Mouse (Mus musculus) CH12.LX (cell line): ENCODE results near the gene Gmds. TPM values are rescaled to one million over a fixed set of nuclear protein-coding genes. Genes with fewer than 3 reads are reported as not detected.

Source experiments
- DNase-seq: peaks from one replicate; pipeline ENCODE4 v3.0.0-alpha.2; 2013; ENCODE audit errors: extremely low read depth
- H3K27ac ChIP-seq: 2 replicates; pipeline ENCODE4 v1.5.1; 2012; ENCODE audit warnings: low read depth, mild to moderate bottlenecking, control low read depth, moderate library complexity; ENCODE audit not compliant: insufficient read depth
- H3K27me3 ChIP-seq: replicated peaks from 2 replicates; pipeline ENCODE3; 2012; ENCODE audit warnings: inconsistent platforms
- H3K36me3 ChIP-seq, 2 experiments: replicated peaks in 1 of 2; 2 replicates each; pipeline versions ENCODE3 to v1.6.1; 2012; ENCODE audit warnings: inconsistent platforms in 1 of 2, low read length in 1 of 2, mild to moderate bottlenecking in 1 of 2, mixed read lengths in 1 of 2, moderate library complexity in 1 of 2; ENCODE audit not compliant: control insufficient read depth in 1 of 2, insufficient read depth in 1 of 2
- H3K4me1 ChIP-seq, 2 experiments: 2 replicates each; pipeline ENCODE4 v1.6.1; 2012; ENCODE audit warnings: inconsistent platforms in 1 of 2, moderate library complexity in 1 of 2; ENCODE audit not compliant: insufficient read depth in 2 of 2, control insufficient read depth in 1 of 2
- H3K4me2 ChIP-seq: 2 replicates; pipeline ENCODE4 v1.6.1; 2012; ENCODE audit warnings: low read depth, mild to moderate bottlenecking, control low read depth; ENCODE audit not compliant: poor library complexity, insufficient read depth, severe bottlenecking
- H3K4me3 ChIP-seq, 3 experiments: fragments of 150-350 bp in 1 of 3; sonication (generic) in 1 of 3; replicated peaks in 1 of 3; 2 replicates each; pipeline versions ENCODE3 to v1.5.1; 2011 to 2012; ENCODE audit warnings: low read depth in 2 of 3, low read length in 2 of 3, mild to moderate bottlenecking in 2 of 3, moderate library complexity in 2 of 3, control low read depth in 1 of 3, improper control_type of control experiment in 1 of 3, inconsistent platforms in 1 of 3, mixed read lengths in 1 of 3; ENCODE audit not compliant: poor library complexity in 1 of 3
- H3K79me2 ChIP-seq: replicated peaks from 2 replicates; pipeline ENCODE4 v1.6.1; 2012; ENCODE audit warnings: mild to moderate bottlenecking, moderate library complexity; ENCODE audit not compliant: control insufficient read depth, poor library complexity, insufficient read depth, severe bottlenecking; ENCODE audit errors: extremely low read depth
- H3K9ac ChIP-seq: 2 replicates; pipeline ENCODE4 v1.6.1; 2012; ENCODE audit warnings: low read depth, mild to moderate bottlenecking, control low read depth, moderate library complexity; ENCODE audit not compliant: insufficient read depth
- H3K9me3 ChIP-seq: replicated peaks from 2 replicates; pipeline ENCODE3; 2012; ENCODE audit warnings: low read length, inconsistent platforms, mixed read lengths
- BHLHE40 ChIP-seq: IDR thresholded peaks from 2 replicates; pipeline ENCODE4 v1.6.1; 2011; ENCODE audit warnings: mild to moderate bottlenecking, low read depth, low read length, improper control_type of control experiment
- CHD2 ChIP-seq: IDR thresholded peaks from 2 replicates; pipeline ENCODE4 v1.6.1; 2011; ENCODE audit warnings: low read length, improper control_type of control experiment
- CTCF ChIP-seq, 2 experiments: IDR thresholded peaks in 1 of 2; conservative IDR thresholded peaks in 1 of 2; 2 replicates each; pipeline ENCODE4 v1.5.1; 2011 to 2012; ENCODE audit warnings: low read depth in 2 of 2, low read length in 2 of 2, improper control_type of control experiment in 1 of 2, inconsistent platforms in 1 of 2, mild to moderate bottlenecking in 1 of 2, moderate library complexity in 1 of 2
- EP300 ChIP-seq: IDR thresholded peaks from 2 replicates; pipeline ENCODE4 v1.6.1; 2011; ENCODE audit warnings: low read length, improper control_type of control experiment
- IRF4 ChIP-seq: IDR thresholded peaks from 2 replicates; pipeline ENCODE4 v1.6.1; 2014; ENCODE audit warnings: low read depth, mild to moderate bottlenecking, inconsistent platforms, low read length, improper control_type of control experiment
- KAT2A ChIP-seq: IDR thresholded peaks from 2 replicates; pipeline ENCODE4 v1.6.1; 2012; ENCODE audit warnings: low read length, improper control_type of control experiment, inconsistent platforms; ENCODE audit not compliant: insufficient replicate concordance
- RAD21 ChIP-seq: IDR thresholded peaks from 2 replicates; pipeline ENCODE4 v1.6.1; 2011; ENCODE audit warnings: low read depth, mild to moderate bottlenecking, low read length, improper control_type of control experiment, moderate library complexity
- SMC3 ChIP-seq: IDR thresholded peaks from 2 replicates; pipeline ENCODE4 v1.6.1; 2011; ENCODE audit warnings: low read depth, low read length, improper control_type of control experiment
- TBP ChIP-seq: conservative IDR thresholded peaks from 2 replicates; pipeline ENCODE4 v1.6.1; 2011; ENCODE audit warnings: low read depth, low read length, improper control_type of control experiment
- UBTF ChIP-seq: IDR thresholded peaks from 2 replicates; pipeline ENCODE4 v1.6.1; 2012; ENCODE audit warnings: low read depth, mild to moderate bottlenecking, inconsistent platforms, low read length, improper control_type of control experiment, moderate library complexity
- ZC3H11A ChIP-seq: IDR thresholded peaks from 2 replicates; pipeline ENCODE4 v1.6.1; 2012; ENCODE audit warnings: low read depth, mild to moderate bottlenecking, inconsistent platforms, low read length, improper control_type of control experiment
- ZKSCAN1 ChIP-seq: IDR thresholded peaks from 2 replicates; pipeline ENCODE4 v1.6.1; 2012; ENCODE audit warnings: low read depth, inconsistent platforms, low read length, improper control_type of control experiment, borderline replicate concordance
- ZNF384 ChIP-seq: IDR thresholded peaks from 2 replicates; pipeline ENCODE4 v1.6.1; 2012; ENCODE audit warnings: low read depth, low read length, improper control_type of control experiment, inconsistent platforms
- dilution Hi-C: fragments of 300-500 bp; cut with MboI; formaldehyde crosslinking; loops from 2 replicates; pipeline ENCODE4 v1.14.3; 2020; ENCODE audit warnings: low sequenced_read_pairs; ENCODE audit not compliant: extremely low pct_unique_long_range_greater_than_20kb, extremely low pct_ligation_motif_present
- in situ Hi-C: fragments of 300-500 bp; cut with MboI; formaldehyde crosslinking; loops from 3 replicates; pipeline ENCODE4 v1.14.3; 2019; ENCODE audit warnings: low sequenced_read_pairs, low pct_ligation_motif_present, low pct_unique_long_range_greater_than_20kb, mixed read lengths
- polyA plus RNA-seq: library from polyadenylated mRNA; unstranded; fragments of >175 nt; gene quantifications from 2 replicates; pipeline ENCODE4 v1.2.1, GENCODE M21; 2012; ENCODE audit warnings: low read depth; ENCODE audit not compliant: insufficient read length
- total RNA-seq, 2 experiments: library from RNA; depleted of rRNA; stranded (reverse); fragments of 300-350 nt in 1 of 2; fragments of >200 nt in 1 of 2; gene quantifications; 2 replicates each; pipeline ENCODE4 v1.2.3; 2012 to 2014

Gmds gene
- total and polyA plus RNA-seq, 3 experiments: 11.0 to 19.3 (median 15.1) TPM

- no peaks in the 10 kb centered on the region for H3K27me3 ChIP-seq
- H3K4me1 ChIP-seq: 0 out of 4 replicates have a peak, but pooled peaks cover 0 to 5% of the 10 kb centered on the region in 2 experiments
- no peak overlapping the region for H3K4me3 ChIP-seq
- no peaks in the 10 kb centered on the region for H3K79me2 ChIP-seq
- DNase-seq: no peak
- in situ Hi-C loops: loop anchor here (25.0 kb wide), 1 partner anchor 890 kb away; no protein-coding TSS in a partner anchor
- no peak overlapping the region for H3K4me2 ChIP-seq
- no peak overlapping the region for H3K27ac ChIP-seq
- H3K9ac ChIP-seq: no peak overlapping the region
- no peaks in the 10 kb centered on the region for H3K36me3 ChIP-seq
- dilution Hi-C loops: no loop called here
- TF ChIP-seq CHD2: no peak
- TF ChIP-seq TBP: no peak
- no peak for TF ChIP-seq RAD21
- no peak for TF ChIP-seq ZNF384
- TF ChIP-seq BHLHE40: no peak
- no peaks in the 10 kb centered on the region for H3K9me3 ChIP-seq
Observed at GRCm38 (mm10) chr13:31797346-31797745, 541.2 kb downstream of the Gmds start.

DNA sequence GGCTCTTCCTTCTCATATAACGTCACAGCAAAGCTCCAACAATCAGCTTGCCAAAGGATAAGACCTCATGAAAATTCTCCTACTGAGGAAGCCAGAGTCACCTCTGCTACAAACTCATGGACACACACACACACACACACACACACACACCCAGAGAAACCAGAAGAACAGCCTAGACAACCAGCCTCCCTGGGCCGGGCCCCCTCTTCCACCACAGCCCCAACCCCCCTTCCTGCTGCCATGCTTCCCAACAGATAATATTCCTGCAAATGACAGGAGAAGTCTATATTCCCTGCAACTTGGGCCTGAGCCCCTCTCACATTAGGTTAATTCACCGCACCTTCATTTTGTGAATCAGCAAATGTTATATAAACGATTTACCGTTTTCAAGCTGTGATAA, 545.4 kb downstream of the Gmds start:
- Histone ChIP-seq H3K27ac (no peak overlapping the region), H3K4me1 (no peaks in the 10 kb centered on the region), H3K9ac (no peak overlapping the region), H3K4me2 (no peak overlapping the region), H3K9me3 (no peaks in the 10 kb centered on the region), H3K36me3 (no peaks in the 10 kb centered on the region), H3K79me2 (no peaks in the 10 kb centered on the region), H3K4me3 (no peak overlapping the region), H3K27me3 (no peaks in the 10 kb centered on the region)
- in situ Hi-C loops: loop anchor here (25.0 kb wide), 1 partner anchor 894 kb away; no protein-coding TSS in a partner anchor
- no peak for DNase-seq
- dilution Hi-C loops: no loop called here
- TF ChIP-seq EP300 (no peak), CTCF (conservative IDR thresholded peaks at IDR 0.05 in 1 of 2, IDR thresholded peaks at IDR 0.05 in 1 of 2; ENCODE audit: low read depth in 2 of 2, low read length in 2 of 2) (no peak), ZNF384 (no peak), UBTF (no peak), KAT2A (no peak)

DNA sequence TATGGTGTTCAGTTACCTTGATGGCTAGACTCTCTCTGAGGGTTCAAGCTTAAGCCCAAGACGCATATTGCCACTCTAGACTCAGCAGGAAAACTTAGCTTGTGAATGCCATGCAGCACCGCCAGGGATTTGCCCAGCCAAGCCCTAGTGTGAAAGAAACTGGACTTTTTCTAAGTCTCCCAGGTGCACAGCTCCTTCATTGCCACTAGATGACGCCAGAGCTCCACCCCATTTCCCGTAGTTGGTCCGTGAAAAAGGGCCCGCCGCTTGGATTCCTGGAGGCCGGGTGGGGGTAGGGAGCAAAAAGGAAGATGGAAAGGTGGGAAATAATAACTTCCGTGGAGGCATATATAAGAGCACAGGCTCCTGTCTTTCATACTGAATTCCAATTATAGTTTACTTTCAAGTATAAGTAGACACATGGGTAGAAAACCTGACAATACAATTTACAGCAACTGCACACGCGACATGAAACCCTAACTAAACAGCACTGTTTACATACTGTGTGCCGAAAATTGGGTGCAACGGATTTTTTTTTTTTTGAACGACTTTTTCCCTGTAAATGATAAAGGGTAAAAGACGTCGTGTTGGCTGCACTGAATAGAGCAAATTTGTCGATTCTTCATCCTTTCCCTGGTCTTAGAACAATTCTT, 545.9 kb downstream of the Gmds start:
- dilution Hi-C loops: no loop called here
- in situ Hi-C loops: loop anchor here (25.0 kb wide), 1 partner anchor 895 kb away; no protein-coding TSS in a partner anchor
- no peaks in the 10 kb centered on the region for H3K4me1 ChIP-seq
- no peak overlapping the region for H3K4me3 ChIP-seq
- H3K9me3 ChIP-seq: no peaks in the 10 kb centered on the region
- H3K27ac ChIP-seq: no peak overlapping the region
- no peaks in the 10 kb centered on the region for H3K36me3 ChIP-seq
- DNase-seq: peak; percentile 56
- TF ChIP-seq RAD21 (peak; percentile 91), SMC3 (peak; percentile 77), ZKSCAN1 (no peak), ZC3H11A (peak; percentile 29; the same call in 1 of the 2 replicates), IRF4 (0 out of 2 replicates have a peak, but pooled peaks have one; percentile 11), CTCF (conservative IDR thresholded peaks at IDR 0.05 in 1 of 2, IDR thresholded peaks at IDR 0.05 in 1 of 2; ENCODE audit: low read depth in 2 of 2, low read length in 2 of 2) (peak; percentile 96 to 99), EP300 (no peak)
- no peak overlapping the region for H3K9ac ChIP-seq
- no peaks in the 10 kb centered on the region for H3K27me3 ChIP-seq
- no peaks in the 10 kb centered on the region for H3K79me2 ChIP-seq
- peak overlapping the region; percentile 63 for H3K4me2 ChIP-seq
